Mouse (Mus musculus) CH12.LX (cell line): ENCODE measurements at regions not wholly inside any gene's neighbourhood (a gene's known extent, or its start where the extent isn't known, plus 50 kb on each side); places are given as distances from the start of the nearest gene placed in this dataset.

Experiments used
- DNase-seq: peaks from one replicate; pipeline ENCODE4 v3.0.0-alpha.2; 2013; ENCODE audit errors: extremely low read depth
- H3K27ac ChIP-seq: 2 replicates; pipeline ENCODE4 v1.5.1; 2012; ENCODE audit warnings: low read depth, mild to moderate bottlenecking, control low read depth, moderate library complexity; ENCODE audit not compliant: insufficient read depth
- H3K27me3 ChIP-seq: replicated peaks from 2 replicates; pipeline ENCODE3; 2012; ENCODE audit warnings: inconsistent platforms
- H3K36me3 ChIP-seq, 2 experiments: replicated peaks in 1 of 2; 2 replicates each; pipeline versions ENCODE3 to v1.6.1; 2012; ENCODE audit warnings: inconsistent platforms in 1 of 2, low read length in 1 of 2, mild to moderate bottlenecking in 1 of 2, mixed read lengths in 1 of 2, moderate library complexity in 1 of 2; ENCODE audit not compliant: control insufficient read depth in 1 of 2, insufficient read depth in 1 of 2
- H3K4me1 ChIP-seq, 2 experiments: 2 replicates each; pipeline ENCODE4 v1.6.1; 2012; ENCODE audit warnings: inconsistent platforms in 1 of 2, moderate library complexity in 1 of 2; ENCODE audit not compliant: insufficient read depth in 2 of 2, control insufficient read depth in 1 of 2
- H3K4me2 ChIP-seq: 2 replicates; pipeline ENCODE4 v1.6.1; 2012; ENCODE audit warnings: low read depth, mild to moderate bottlenecking, control low read depth; ENCODE audit not compliant: poor library complexity, insufficient read depth, severe bottlenecking
- H3K4me3 ChIP-seq, 3 experiments: fragments of 150-350 bp in 1 of 3; sonication (generic) in 1 of 3; replicated peaks in 1 of 3; 2 replicates each; pipeline versions ENCODE3 to v1.5.1; 2011 to 2012; ENCODE audit warnings: low read depth in 2 of 3, low read length in 2 of 3, mild to moderate bottlenecking in 2 of 3, moderate library complexity in 2 of 3, control low read depth in 1 of 3, improper control_type of control experiment in 1 of 3, inconsistent platforms in 1 of 3, mixed read lengths in 1 of 3; ENCODE audit not compliant: poor library complexity in 1 of 3
- H3K79me2 ChIP-seq: replicated peaks from 2 replicates; pipeline ENCODE4 v1.6.1; 2012; ENCODE audit warnings: mild to moderate bottlenecking, moderate library complexity; ENCODE audit not compliant: control insufficient read depth, poor library complexity, insufficient read depth, severe bottlenecking; ENCODE audit errors: extremely low read depth
- H3K9ac ChIP-seq: 2 replicates; pipeline ENCODE4 v1.6.1; 2012; ENCODE audit warnings: low read depth, mild to moderate bottlenecking, control low read depth, moderate library complexity; ENCODE audit not compliant: insufficient read depth
- H3K9me3 ChIP-seq: replicated peaks from 2 replicates; pipeline ENCODE3; 2012; ENCODE audit warnings: low read length, inconsistent platforms, mixed read lengths
- CHD1 ChIP-seq: IDR thresholded peaks from 2 replicates; pipeline ENCODE4 v1.6.1; 2012; ENCODE audit warnings: low read depth, low read length, improper control_type of control experiment, inconsistent platforms
- CTCF ChIP-seq, 2 experiments: IDR thresholded peaks in 1 of 2; conservative IDR thresholded peaks in 1 of 2; 2 replicates each; pipeline ENCODE4 v1.5.1; 2011 to 2012; ENCODE audit warnings: low read depth in 2 of 2, low read length in 2 of 2, improper control_type of control experiment in 1 of 2, inconsistent platforms in 1 of 2, mild to moderate bottlenecking in 1 of 2, moderate library complexity in 1 of 2
- E2F4 ChIP-seq: IDR thresholded peaks from 2 replicates; pipeline ENCODE4 v1.6.1; 2011; ENCODE audit warnings: low read depth, low read length, improper control_type of control experiment; ENCODE audit not compliant: insufficient replicate concordance
- ELF1 ChIP-seq: IDR thresholded peaks from 2 replicates; pipeline ENCODE4 v1.6.1; 2014; ENCODE audit warnings: low read depth, mild to moderate bottlenecking, inconsistent platforms, low read length, improper control_type of control experiment
- ETS1 ChIP-seq: conservative IDR thresholded peaks from 2 replicates; pipeline ENCODE4 v1.6.1; 2012; ENCODE audit warnings: low read depth, mild to moderate bottlenecking, inconsistent platforms, low read length, improper control_type of control experiment, moderate library complexity
- HCFC1 ChIP-seq: IDR thresholded peaks from 2 replicates; pipeline ENCODE4 v1.6.1; 2012; ENCODE audit warnings: low read depth, mild to moderate bottlenecking, inconsistent platforms, low read length, improper control_type of control experiment
- JUN ChIP-seq: IDR thresholded peaks from 2 replicates; pipeline ENCODE4 v1.6.1; 2011; ENCODE audit warnings: low read depth, mild to moderate bottlenecking, low read length, improper control_type of control experiment, moderate library complexity; ENCODE audit not compliant: insufficient read depth
- KAT2A ChIP-seq: IDR thresholded peaks from 2 replicates; pipeline ENCODE4 v1.6.1; 2012; ENCODE audit warnings: low read length, improper control_type of control experiment, inconsistent platforms; ENCODE audit not compliant: insufficient replicate concordance
- MAX ChIP-seq: IDR thresholded peaks from 2 replicates; pipeline ENCODE4 v1.6.1; 2011; ENCODE audit warnings: low read length, improper control_type of control experiment
- MAZ ChIP-seq: IDR thresholded peaks from 2 replicates; pipeline ENCODE4 v1.6.1; 2012; ENCODE audit warnings: low read depth, mild to moderate bottlenecking, inconsistent platforms, low read length, improper control_type of control experiment, moderate library complexity
- MEF2A ChIP-seq: IDR thresholded peaks from 2 replicates; pipeline ENCODE4 v1.6.1; 2014; ENCODE audit warnings: low read depth, mild to moderate bottlenecking, inconsistent platforms, low read length, improper control_type of control experiment, borderline replicate concordance
- MYC ChIP-seq: IDR thresholded peaks from 2 replicates; pipeline ENCODE4 v1.6.1; 2011; ENCODE audit warnings: low read depth, mild to moderate bottlenecking, improper control_type of control experiment, low read length
- NELFE ChIP-seq: IDR thresholded peaks from 2 replicates; pipeline ENCODE4 v1.6.1; 2011; ENCODE audit warnings: low read depth, low read length, improper control_type of control experiment
- NRF1 ChIP-seq: IDR thresholded peaks from 2 replicates; pipeline ENCODE4 v1.6.1; 2014; ENCODE audit warnings: low read depth, mild to moderate bottlenecking, inconsistent platforms, low read length, improper control_type of control experiment, moderate library complexity
- PAX5 ChIP-seq: IDR thresholded peaks from 2 replicates; pipeline ENCODE4 v1.6.1; 2012; ENCODE audit warnings: low read length, inconsistent platforms, mixed read lengths
- POLR2A ChIP-seq: IDR thresholded peaks from 2 replicates; pipeline ENCODE4 v1.6.1; 2011; ENCODE audit warnings: low read depth, mild to moderate bottlenecking, improper control_type of control experiment, low read length
- RAD21 ChIP-seq: IDR thresholded peaks from 2 replicates; pipeline ENCODE4 v1.6.1; 2011; ENCODE audit warnings: low read depth, mild to moderate bottlenecking, low read length, improper control_type of control experiment, moderate library complexity
- RCOR1 ChIP-seq: conservative IDR thresholded peaks from 2 replicates; pipeline ENCODE4 v1.6.1; 2012; ENCODE audit warnings: low read depth, mild to moderate bottlenecking, inconsistent platforms, low read length, improper control_type of control experiment
- SIN3A ChIP-seq: IDR thresholded peaks from 2 replicates; pipeline ENCODE4 v1.6.1; 2012; ENCODE audit warnings: low read length, improper control_type of control experiment, inconsistent platforms
- SMC3 ChIP-seq: IDR thresholded peaks from 2 replicates; pipeline ENCODE4 v1.6.1; 2011; ENCODE audit warnings: low read depth, low read length, improper control_type of control experiment
- TBP ChIP-seq: conservative IDR thresholded peaks from 2 replicates; pipeline ENCODE4 v1.6.1; 2011; ENCODE audit warnings: low read depth, low read length, improper control_type of control experiment
- UBTF ChIP-seq: IDR thresholded peaks from 2 replicates; pipeline ENCODE4 v1.6.1; 2012; ENCODE audit warnings: low read depth, mild to moderate bottlenecking, inconsistent platforms, low read length, improper control_type of control experiment, moderate library complexity
- USF1 ChIP-seq: IDR thresholded peaks from 2 replicates; pipeline ENCODE4 v1.6.1; 2014; ENCODE audit warnings: low read depth, mild to moderate bottlenecking, inconsistent platforms, low read length, improper control_type of control experiment
- USF2 ChIP-seq: conservative IDR thresholded peaks from 2 replicates; pipeline ENCODE4 v1.6.1; 2011; ENCODE audit warnings: low read depth, low read length, improper control_type of control experiment
- ZC3H11A ChIP-seq: IDR thresholded peaks from 2 replicates; pipeline ENCODE4 v1.6.1; 2012; ENCODE audit warnings: low read depth, mild to moderate bottlenecking, inconsistent platforms, low read length, improper control_type of control experiment
- ZKSCAN1 ChIP-seq: IDR thresholded peaks from 2 replicates; pipeline ENCODE4 v1.6.1; 2012; ENCODE audit warnings: low read depth, inconsistent platforms, low read length, improper control_type of control experiment, borderline replicate concordance
- ZMIZ1 ChIP-seq: IDR thresholded peaks from 2 replicates; pipeline ENCODE4 v1.6.1; 2012; ENCODE audit warnings: low read depth, mild to moderate bottlenecking, inconsistent platforms, low read length, improper control_type of control experiment
- ZNF384 ChIP-seq: IDR thresholded peaks from 2 replicates; pipeline ENCODE4 v1.6.1; 2012; ENCODE audit warnings: low read depth, low read length, improper control_type of control experiment, inconsistent platforms
- dilution Hi-C: fragments of 300-500 bp; cut with MboI; formaldehyde crosslinking; loops from 2 replicates; pipeline ENCODE4 v1.14.3; 2020; ENCODE audit warnings: low sequenced_read_pairs; ENCODE audit not compliant: extremely low pct_unique_long_range_greater_than_20kb, extremely low pct_ligation_motif_present
- in situ Hi-C: fragments of 300-500 bp; cut with MboI; formaldehyde crosslinking; loops from 3 replicates; pipeline ENCODE4 v1.14.3; 2019; ENCODE audit warnings: low sequenced_read_pairs, low pct_ligation_motif_present, low pct_unique_long_range_greater_than_20kb, mixed read lengths

DNA sequence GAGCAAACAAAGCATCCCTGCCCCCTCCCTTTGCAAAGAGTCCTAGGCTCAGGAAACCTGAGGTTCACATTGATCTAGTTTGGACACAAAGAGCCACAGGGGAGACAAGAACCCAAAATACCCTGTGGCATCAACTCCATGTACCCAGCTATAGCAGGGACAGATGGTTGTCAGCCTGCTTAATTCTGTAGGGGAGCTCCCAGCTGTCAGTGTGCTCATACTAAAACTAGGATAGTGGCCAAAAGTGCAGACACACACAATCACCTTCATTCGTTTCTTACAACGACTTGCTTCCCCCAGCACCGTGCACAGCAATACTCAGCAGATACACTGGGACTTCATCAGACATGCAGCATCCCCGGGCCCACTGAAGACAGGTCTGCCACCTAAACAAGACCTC lies 133.5 kb upstream of the Kdm8 start:
- Histone ChIP-seq H3K9ac (no peak overlapping the region), H3K4me1 (no peaks in the 10 kb centered on the region), H3K27ac (no peak overlapping the region), H3K27me3 (peaks cover 98% of the 10 kb centered on the region), H3K4me3 (no peak overlapping the region), H3K9me3 (no peaks in the 10 kb centered on the region), H3K79me2 (no peaks in the 10 kb centered on the region), H3K36me3 (no peaks in the 10 kb centered on the region), H3K4me2 (no peak overlapping the region)
- no peak for DNase-seq
- in situ Hi-C loops = no loop called here
- dilution Hi-C loops = no loop called here
- TF ChIP-seq UBTF (no peak), ZC3H11A (no peak), CTCF (conservative IDR thresholded peaks at IDR 0.05 in 1 of 2, IDR thresholded peaks at IDR 0.05 in 1 of 2; ENCODE audit: low read depth in 2 of 2, low read length in 2 of 2) (no peak), ELF1 (no peak), ZNF384 (no peak), USF2 (no peak), CHD1 (no peak), MAZ (no peak), HCFC1 (no peak), ZKSCAN1 (no peak), MAX (no peak), NELFE (no peak), SIN3A (no peak)

DNA sequence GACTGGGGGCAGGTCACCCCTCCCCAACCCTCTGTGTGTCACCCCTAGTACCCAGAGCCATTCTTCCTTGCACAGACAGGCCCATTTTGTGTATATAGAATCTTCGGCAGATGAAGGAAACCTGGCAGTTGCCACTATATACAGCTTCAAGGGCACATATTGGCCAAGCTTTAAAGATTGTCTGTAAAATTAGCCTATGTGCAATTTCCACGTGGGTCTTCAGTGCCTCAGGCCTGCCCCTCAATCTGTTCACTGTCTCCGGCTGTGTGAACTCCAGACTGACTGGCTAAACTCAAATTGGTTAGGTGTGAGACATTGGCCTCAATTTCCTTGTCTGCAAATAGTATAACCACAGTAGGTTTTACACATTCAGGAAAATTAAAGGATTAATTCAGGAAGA lies 130.9 kb upstream of the Kdm8 start:
- in situ Hi-C loops = no loop called here
- no peaks in the 10 kb centered on the region for H3K9me3 ChIP-seq
- H3K79me2 ChIP-seq = no peaks in the 10 kb centered on the region
- peaks cover 99% of the 10 kb centered on the region for H3K27me3 ChIP-seq
- H3K4me1 ChIP-seq = no peaks in the 10 kb centered on the region
- no peak for DNase-seq
- no peak overlapping the region for H3K9ac ChIP-seq
- no peak overlapping the region for H3K4me3 ChIP-seq
- dilution Hi-C loops = no loop called here
- no peak overlapping the region for H3K4me2 ChIP-seq
- TF ChIP-seq UBTF (no peak), E2F4 (no peak), CHD1 (no peak), SMC3 (no peak), MYC (no peak), NRF1 (no peak), MEF2A (no peak), KAT2A (no peak), CTCF (conservative IDR thresholded peaks at IDR 0.05 in 1 of 2, IDR thresholded peaks at IDR 0.05 in 1 of 2; ENCODE audit: low read depth in 2 of 2, low read length in 2 of 2) (no peak), USF1 (no peak), PAX5 (no peak), TBP (no peak), ZMIZ1 (no peak), ETS1 (no peak), RAD21 (no peak), ZC3H11A (no peak), RCOR1 (no peak), POLR2A (no peak), JUN (no peak), MAZ (no peak)
- TF ChIP-seq, all 38 proteins: peak for 0
- H3K36me3 ChIP-seq = no peaks in the 10 kb centered on the region
- no peak overlapping the region for H3K27ac ChIP-seq
